Mouse (Mus musculus) erythroblast, adult 5-6 weeks (primary cell): ENCODE measurements around the gene Ccdc38. TPM values are rescaled to one million over a fixed set of nuclear protein-coding genes. Genes with fewer than 3 reads are reported as not detected.

Source experiments
- ATAC-seq: replicated peaks from 2 replicates; pipeline ENCODE4 v1.8.0; 2016; ENCODE audit warnings: moderate number of reproducible peaks, mild to moderate bottlenecking, moderate TSS enrichment, inconsistent platforms; ENCODE audit not compliant: poor library complexity, low FRiP score, severe bottlenecking
- total RNA-seq, 2 experiments: library from RNA; stranded (forward) in 1 of 2; stranded (reverse) in 1 of 2; fragments of 150-400 nt in 1 of 2; fragments of 200-764, 138-1000 nt in 1 of 2; gene quantifications; 2 replicates each; pipeline versions ENCODE4 v1.2.3 to v1.2.4; 2015 to 2017; ENCODE audit warnings: low replicate concordance in 2 of 2

The Ccdc38 gene
- total RNA-seq, 2 experiments from 2014 or later = 0.34 TPM; not detected in 1

- ATAC-seq = no peak
Observed at GRCm38 (mm10) chr10:93596641-93597040, 56.2 kb downstream of the Ccdc38 start.

DNA sequence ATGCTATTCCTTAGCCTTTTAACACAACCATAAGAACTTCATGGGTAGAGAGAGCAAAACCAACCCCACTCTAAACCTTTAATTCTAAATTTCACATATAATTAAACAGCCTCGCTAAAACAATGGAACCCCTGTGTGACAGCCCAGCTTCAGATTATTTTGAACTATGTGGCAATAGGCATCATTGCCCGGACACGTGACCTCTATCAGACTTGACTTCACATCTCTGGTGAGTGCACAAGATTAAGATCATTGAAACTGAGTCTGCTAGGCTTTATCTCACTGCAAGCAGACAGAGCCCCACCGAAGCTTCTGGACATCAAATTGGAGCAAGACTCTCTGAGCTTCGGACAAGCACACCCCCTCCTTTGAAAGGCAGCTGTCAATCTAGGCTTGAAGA is 61.9 kb downstream of the Ccdc38 start:
- ATAC-seq = no peak

- no peak for ATAC-seq
Observed at GRCm38 (mm10) chr10:93603256-93603655, 62.8 kb downstream of the Ccdc38 start.

- ATAC-seq = no peak
Observed at GRCm38 (mm10) chr10:93606326-93606725, 65.9 kb downstream of the Ccdc38 start.

DNA sequence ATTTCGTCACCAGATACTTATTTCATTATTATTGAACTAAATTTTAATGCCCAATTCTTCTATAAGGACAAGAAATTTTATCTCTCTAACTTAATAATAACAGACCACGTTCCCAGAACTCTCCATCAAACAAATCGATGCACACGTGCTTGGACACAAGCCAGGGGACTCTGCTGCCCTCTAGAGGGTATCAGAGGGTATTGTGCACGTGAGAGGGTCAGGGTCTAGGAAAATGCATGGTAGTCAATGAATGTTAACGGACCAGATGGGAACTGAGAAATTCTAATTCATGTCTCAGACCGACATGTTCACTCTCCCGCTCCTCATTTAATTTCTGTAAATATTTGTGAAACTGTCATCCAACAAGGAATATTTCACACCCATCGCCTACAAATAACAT is 67.6 kb downstream of the Ccdc38 start:
- ATAC-seq = no peak

- no peak for ATAC-seq
Observed at GRCm38 (mm10) chr10:93609236-93609635, 68.8 kb downstream of the Ccdc38 start.

DNA sequence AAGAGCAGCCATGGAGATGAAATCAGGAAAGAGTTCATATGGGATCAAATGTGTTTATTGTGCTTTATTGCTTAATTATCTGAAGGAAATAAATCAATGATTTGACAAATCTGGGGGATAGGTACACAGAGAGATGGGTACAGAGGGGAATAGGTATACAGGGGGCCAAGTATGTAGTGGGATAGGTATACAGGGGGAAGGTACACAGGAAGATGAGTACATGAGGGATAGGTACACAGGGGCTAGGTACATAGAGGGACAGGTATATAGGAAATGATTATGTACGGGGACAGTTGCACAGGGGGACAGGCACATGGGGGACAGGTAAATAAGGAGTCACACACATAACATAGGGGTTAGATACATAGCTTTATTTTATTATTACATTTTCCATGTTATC is 70.5 kb downstream of the Ccdc38 start:
- no peak for ATAC-seq

GRCm38 (mm10) chr10:93611419-93612007 is 71.1 kb downstream of the Ccdc38 start:
- peak; percentile 84 for ATAC-seq

DNA sequence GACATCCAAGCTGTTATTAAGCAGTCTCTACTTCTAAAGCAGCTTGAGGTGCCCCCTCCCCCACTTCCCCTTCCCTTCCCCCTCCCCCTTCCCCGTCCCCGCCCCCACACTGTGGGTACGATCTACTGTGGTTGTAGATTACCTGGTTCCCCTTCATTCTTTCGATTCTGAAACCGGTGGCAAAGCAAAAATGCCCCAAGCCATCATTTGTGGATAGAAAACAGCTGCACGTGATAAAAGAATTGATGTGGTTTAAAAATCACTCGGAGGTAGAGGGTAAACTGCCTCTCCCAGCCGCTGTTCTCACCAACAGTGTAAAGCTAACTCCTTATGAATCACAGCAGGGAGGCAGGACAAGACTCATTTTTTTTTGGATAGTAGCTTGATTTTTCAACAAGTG is 74.4 kb downstream of the Ccdc38 start:
- ATAC-seq = no peak

- ATAC-seq = no peak
Observed at GRCm38 (mm10) chr10:93620438-93621179, 80.2 kb downstream of the Ccdc38 start.

GRCm38 (mm10) chr10:93623725-93624124 is 83.3 kb downstream of the Ccdc38 start:
- ATAC-seq = no peak

DNA sequence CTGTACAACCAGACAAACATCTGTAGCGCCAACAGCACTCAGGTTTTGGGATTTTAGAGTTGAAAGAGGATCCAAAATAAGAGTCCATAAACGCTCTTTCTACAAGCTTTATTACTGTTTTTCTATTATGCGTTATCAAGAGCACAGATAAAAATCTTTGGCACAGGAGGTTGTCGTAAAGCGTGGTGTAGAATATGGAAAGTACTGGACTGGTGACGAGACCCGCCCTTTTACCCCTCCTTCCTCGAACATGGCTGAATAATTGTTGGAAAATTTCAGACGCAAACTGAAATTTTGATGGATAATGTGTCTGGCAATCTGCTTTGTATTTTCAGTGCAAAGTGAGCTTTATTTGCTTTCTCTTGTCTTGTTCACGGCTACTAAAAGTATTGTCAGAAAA is 83.7 kb downstream of the Ccdc38 start:
- no peak for ATAC-seq

GRCm38 (mm10) chr10:93630310-93630709 is 89.9 kb downstream of the Ccdc38 start:
- ATAC-seq = no peak

DNA sequence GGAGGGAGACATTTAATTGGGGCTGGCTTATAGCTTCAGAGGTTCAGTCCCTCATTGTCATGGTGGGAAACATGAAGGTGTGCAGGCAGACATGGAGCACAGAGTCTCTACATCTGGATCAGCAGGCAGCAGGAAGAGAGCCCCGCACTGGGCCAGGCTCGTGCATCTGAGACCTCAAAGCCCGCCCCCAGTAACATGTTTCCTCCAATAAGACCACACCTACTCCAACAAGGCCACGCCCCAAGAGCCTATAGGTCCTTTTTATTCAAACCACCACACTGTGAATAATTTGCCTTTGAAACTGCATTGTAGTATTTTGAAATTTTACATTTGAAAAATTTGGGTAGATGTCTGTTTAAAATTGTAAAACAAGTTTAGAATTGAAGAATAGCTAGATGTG is 91.7 kb downstream of the Ccdc38 start:
- peak; percentile 70 for ATAC-seq

- no peak for ATAC-seq
Observed at GRCm38 (mm10) chr10:93633563-93633962, 93.1 kb downstream of the Ccdc38 start.

Other genes with a start within 250 kb of the Ccdc38 start
- gene Elk3, start 229.5 kb upstream of the Ccdc38 start, total RNA-seq (2015; ENCODE audit: low replicate concordance) = 3.8 TPM in 2 replicates
- 3.3 and 4.2 TPM in 2 replicates for gene Elk3, start 229.5 kb upstream of the Ccdc38 start, total RNA-seq (2017; ENCODE audit: low replicate concordance)
- gene Lta4h, start 87.2 kb upstream of the Ccdc38 start, total RNA-seq (2015; ENCODE audit: low replicate concordance) = 251 and 286 TPM in 2 replicates
- 144 and 157 TPM in 2 replicates for gene Lta4h, start 87.2 kb upstream of the Ccdc38 start, total RNA-seq (2017; ENCODE audit: low replicate concordance)
- 2.5 and 3.6 TPM in 2 replicates for gene Hal, start 51.9 kb upstream of the Ccdc38 start, total RNA-seq (2015; ENCODE audit: low replicate concordance)
- gene Hal, start 51.9 kb upstream of the Ccdc38 start, total RNA-seq (2017; ENCODE audit: low replicate concordance) = 0.51 and 1.3 TPM in 2 replicates
- not detected in 2 replicates for gene Amdhd1, start 599 bp upstream of the Ccdc38 start, total RNA-seq (2015; ENCODE audit: low replicate concordance)
- not detected in 2 replicates for gene Amdhd1, start 599 bp upstream of the Ccdc38 start, total RNA-seq (2017; ENCODE audit: low replicate concordance)
- gene Snrpf, start 49.1 kb downstream of the Ccdc38 start, total RNA-seq (2015; ENCODE audit: low replicate concordance) = 36.8 and 37.9 TPM in 2 replicates
- gene Snrpf, start 49.1 kb downstream of the Ccdc38 start, total RNA-seq (2017; ENCODE audit: low replicate concordance) = 25.2 and 64.4 TPM in 2 replicates
- gene Ntn4, start 100.0 kb downstream of the Ccdc38 start, total RNA-seq (2015; ENCODE audit: low replicate concordance) = 8.8 and 13.0 TPM in 2 replicates
- gene Ntn4, start 100.0 kb downstream of the Ccdc38 start, total RNA-seq (2017; ENCODE audit: low replicate concordance) = 12.6 and 16.9 TPM in 2 replicates